Mouse (Mus musculus): ENCODE measurements around the gene Rnasel. TPM values are rescaled to one million over a fixed set of nuclear protein-coding genes. Genes with fewer than 3 reads are reported as not detected.
"Not testable (repeated sequence)": the region's sequence is repeated elsewhere in the genome, so short reads cannot be mapped to it uniquely, and the experiment has no call there.

Rnasel gene
- total RNA-seq, 2 experiments from 2014 or later, result 180 to 259 TPM

DNA sequence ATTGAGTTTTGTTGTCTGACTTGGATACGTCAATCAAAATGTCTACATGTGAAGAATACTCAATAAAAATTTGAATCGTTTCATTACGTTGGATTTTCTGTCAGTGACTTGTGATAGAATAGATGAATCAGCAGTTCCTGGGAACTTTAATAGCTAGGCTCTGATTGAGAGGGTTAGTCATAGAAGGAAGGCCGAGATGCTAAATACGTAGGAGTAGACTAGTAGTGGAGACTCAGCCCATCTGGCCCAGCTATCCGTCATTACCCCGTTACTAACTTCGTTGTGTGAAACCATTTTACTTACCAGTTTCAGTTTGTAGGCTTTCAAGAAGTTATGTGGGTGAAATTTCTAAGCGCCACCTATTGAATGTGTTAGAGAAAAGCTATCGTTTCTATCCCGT is 14.9 kb downstream of the Rnasel start:
- no peak for ATAC-seq (replicated peaks; ENCODE audit: low FRiP score, poor library complexity, severe bottlenecking)

- ATAC-seq (replicated peaks; ENCODE audit: low FRiP score, poor library complexity, severe bottlenecking), result no peak
Observed at GRCm38 (mm10) chr1:153766298-153766697, 17.1 kb downstream of the Rnasel start.

- no peak for ATAC-seq (replicated peaks; ENCODE audit: low FRiP score, poor library complexity, severe bottlenecking)
Observed at GRCm38 (mm10) chr1:153767281-153767680, 18.1 kb downstream of the Rnasel start.

DNA sequence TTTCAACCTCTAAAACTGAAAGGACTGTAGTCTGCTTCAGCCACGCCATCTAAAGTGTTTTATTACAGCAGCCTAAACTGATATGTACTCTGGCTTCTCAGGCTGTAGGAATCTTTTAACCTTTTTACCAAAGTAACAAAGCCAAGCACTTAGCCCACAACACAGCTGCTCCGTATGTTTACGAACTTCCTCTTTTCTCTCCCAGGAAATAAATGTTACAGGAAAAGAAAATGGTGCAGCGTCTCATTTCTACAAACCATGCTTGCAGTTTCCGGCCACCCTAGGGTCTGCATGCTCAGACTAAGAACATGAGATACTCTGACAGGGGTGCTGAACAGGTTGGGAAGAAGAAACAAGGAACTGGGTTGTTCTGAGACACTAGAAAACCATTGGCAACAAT is 19.2 kb downstream of the Rnasel start:
- ATAC-seq (replicated peaks; ENCODE audit: low FRiP score, poor library complexity, severe bottlenecking), result no peak

GRCm38 (mm10) chr1:153769571-153769970 is 20.3 kb downstream of the Rnasel start:
- ATAC-seq (replicated peaks; ENCODE audit: low FRiP score, poor library complexity, severe bottlenecking), result not testable (repeated sequence)

DNA sequence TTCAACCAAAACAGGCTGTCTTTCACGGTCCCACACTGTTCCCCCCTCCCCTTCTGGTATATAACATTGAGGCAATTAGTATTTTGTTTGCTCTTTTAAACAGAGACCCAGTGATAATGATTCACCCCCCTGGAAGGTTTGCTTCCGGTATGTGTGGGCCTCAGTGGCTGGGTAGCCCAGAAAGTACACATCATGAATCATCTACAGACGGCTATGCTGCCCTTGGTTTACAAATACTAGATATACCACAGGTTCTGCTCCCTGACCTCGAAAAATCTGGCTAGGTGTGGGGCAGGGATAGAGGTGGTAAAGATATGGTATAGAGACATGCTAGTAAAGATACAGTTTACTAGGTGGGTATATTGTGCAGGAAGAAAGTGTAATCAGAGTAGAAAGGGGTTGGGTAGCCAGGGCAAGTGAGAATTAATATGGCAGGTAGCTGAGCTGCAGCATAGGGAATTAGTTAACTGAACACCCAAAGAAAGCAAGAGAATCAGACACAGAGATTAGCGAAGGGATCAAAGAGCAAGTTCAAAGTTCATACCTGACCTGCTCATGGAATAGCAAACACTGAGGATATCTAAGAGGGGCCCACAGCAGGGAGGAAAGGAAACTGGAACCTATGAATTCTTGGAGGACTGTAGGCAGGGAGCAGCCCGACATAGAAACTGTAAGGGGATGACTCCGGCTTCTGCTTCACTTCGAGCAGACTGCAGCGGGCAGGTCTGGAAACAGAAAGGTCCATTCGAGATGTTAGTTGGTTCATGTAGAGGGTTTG is 21.0 kb downstream of the Rnasel start:
- no peak for ATAC-seq (replicated peaks; ENCODE audit: low FRiP score, poor library complexity, severe bottlenecking)

DNA sequence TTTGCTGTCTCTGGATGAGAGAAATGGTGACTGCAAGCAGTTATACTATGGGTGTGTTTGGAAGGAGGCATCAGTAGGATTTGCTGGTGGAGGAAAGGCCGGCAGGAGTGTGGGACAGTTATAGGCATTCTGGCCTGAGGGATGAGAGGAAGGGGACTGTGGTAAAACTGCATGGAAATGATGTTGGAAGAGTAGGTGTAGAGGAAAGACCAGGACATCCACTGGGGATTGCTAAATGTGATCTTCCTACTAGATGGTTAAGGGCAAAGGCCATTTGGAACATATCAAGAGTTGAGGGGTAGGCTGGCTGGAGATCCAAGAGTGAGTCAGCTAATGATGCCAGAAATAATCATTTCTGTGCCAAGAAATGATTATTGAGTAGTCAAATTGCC is 21.5 kb downstream of the Rnasel start:
- ATAC-seq (replicated peaks; ENCODE audit: low FRiP score, poor library complexity, severe bottlenecking), result no peak

GRCm38 (mm10) chr1:153775174-153775573 is 25.9 kb downstream of the Rnasel start:
- no peak for ATAC-seq (replicated peaks; ENCODE audit: low FRiP score, poor library complexity, severe bottlenecking)

DNA sequence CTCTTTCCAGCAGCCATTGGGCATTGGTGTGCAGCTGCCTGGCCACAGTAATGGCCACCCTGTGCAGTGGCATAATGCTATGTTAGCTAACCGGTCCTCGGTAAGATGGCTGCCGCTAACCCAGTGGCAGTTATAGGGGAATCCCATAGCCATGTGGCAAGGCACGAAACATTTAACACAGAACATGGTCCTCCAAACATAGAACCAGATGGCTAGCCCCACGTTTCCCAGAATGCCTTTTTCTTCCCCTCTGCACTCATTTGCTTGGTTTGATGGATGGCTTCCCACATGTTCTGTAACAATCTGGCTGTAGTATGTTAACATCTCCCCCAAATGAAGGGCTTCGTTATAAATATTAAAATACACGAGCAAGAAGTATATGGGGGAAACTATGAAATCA is 27.0 kb downstream of the Rnasel start:
- no peak for ATAC-seq (replicated peaks; ENCODE audit: low FRiP score, poor library complexity, severe bottlenecking)

- ATAC-seq (replicated peaks; ENCODE audit: low FRiP score, poor library complexity, severe bottlenecking), result no peak
Observed at GRCm38 (mm10) chr1:153778205-153778604, 29.0 kb downstream of the Rnasel start.

GRCm38 (mm10) chr1:153783339-153783738 is 34.1 kb downstream of the Rnasel start:
- ATAC-seq (replicated peaks; ENCODE audit: low FRiP score, poor library complexity, severe bottlenecking), result no peak

- ATAC-seq (replicated peaks; ENCODE audit: low FRiP score, poor library complexity, severe bottlenecking), result no peak
Observed at GRCm38 (mm10) chr1:153785608-153786007, 36.4 kb downstream of the Rnasel start.

DNA sequence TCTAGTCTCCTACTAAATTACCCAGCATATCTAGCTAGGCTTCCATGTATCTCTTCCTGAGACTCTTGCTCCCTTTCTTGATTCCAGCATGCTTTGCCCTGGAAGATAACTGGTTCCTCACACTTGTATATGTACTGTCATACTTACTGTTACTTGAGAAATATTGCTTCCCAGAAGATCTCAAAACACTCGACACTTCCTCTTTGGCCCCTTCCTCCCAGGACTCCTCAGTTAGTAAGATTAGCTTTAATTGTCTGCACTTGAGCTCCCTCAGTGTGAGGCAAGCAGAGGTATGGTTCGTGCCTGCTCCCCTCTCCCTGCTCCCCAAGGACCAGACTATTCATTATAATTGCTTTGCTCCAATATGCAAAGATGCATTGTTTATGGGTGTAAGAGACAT is 41.5 kb downstream of the Rnasel start:
- no peak for ATAC-seq (replicated peaks; ENCODE audit: low FRiP score, poor library complexity, severe bottlenecking)

- no peak for ATAC-seq (replicated peaks; ENCODE audit: low FRiP score, poor library complexity, severe bottlenecking)
Observed at GRCm38 (mm10) chr1:153794241-153794640, 45.0 kb downstream of the Rnasel start.

DNA sequence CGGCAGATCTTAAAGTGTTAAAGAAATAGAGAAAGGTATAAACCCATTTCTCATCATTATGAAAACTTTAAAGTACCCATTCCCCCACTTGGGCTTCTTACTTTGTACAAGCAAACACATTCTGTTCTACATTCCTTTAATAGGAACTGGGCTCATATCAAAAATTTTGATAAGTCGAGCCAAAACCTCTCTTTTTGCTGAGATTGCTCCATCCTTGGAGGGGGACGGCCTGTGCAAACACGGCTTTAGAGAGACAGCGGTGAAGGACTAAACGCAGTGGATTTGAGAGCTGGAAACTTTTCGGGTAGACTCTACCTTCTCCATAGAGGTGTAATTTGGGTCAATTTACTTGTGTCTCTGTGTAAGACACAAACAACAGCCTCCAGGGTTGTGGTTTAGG is 53.5 kb downstream of the Rnasel start:
- ATAC-seq (replicated peaks; ENCODE audit: low FRiP score, poor library complexity, severe bottlenecking), result no peak

- ATAC-seq (replicated peaks; ENCODE audit: low FRiP score, poor library complexity, severe bottlenecking), result no peak
Observed at GRCm38 (mm10) chr1:153803530-153803929, 54.3 kb downstream of the Rnasel start.

- ATAC-seq (replicated peaks; ENCODE audit: low FRiP score, poor library complexity, severe bottlenecking), result peak; percentile 49; the same call in 1 of the 2 replicates
Observed at GRCm38 (mm10) chr1:153807390-153807993, 58.3 kb downstream of the Rnasel start.

Other genes with a start within 250 kb of the Rnasel start
- 4.8 and 6.1 TPM in 2 replicates for gene Npl, start 199.4 kb upstream of the Rnasel start, total RNA-seq (2015; ENCODE audit: low replicate concordance)
- 1.2 and 1.8 TPM in 2 replicates for gene Npl, start 199.4 kb upstream of the Rnasel start, total RNA-seq (2017; ENCODE audit: low replicate concordance)
- not detected in 2 replicates for gene Rgs8, start 96.4 kb upstream of the Rnasel start, total RNA-seq (2015; ENCODE audit: low replicate concordance)
- gene Rgs8, start 96.4 kb upstream of the Rnasel start, total RNA-seq (2017; ENCODE audit: low replicate concordance), result not detected in 2 replicates
- not detected in 2 replicates for gene Rgs16, start 9.1 kb upstream of the Rnasel start, total RNA-seq (2015; ENCODE audit: low replicate concordance)
- 0.56 TPM in 1 of 2 replicates, not detected in the other for gene Rgs16, start 9.1 kb upstream of the Rnasel start, total RNA-seq (2017; ENCODE audit: low replicate concordance)
- gene Rgsl1, start 94.7 kb downstream of the Rnasel start, total RNA-seq (2015; ENCODE audit: low replicate concordance), result not detected in 2 replicates
- gene Rgsl1, start 94.7 kb downstream of the Rnasel start, total RNA-seq (2017; ENCODE audit: low replicate concordance), result not detected in 2 replicates
- gene Teddm1b, start 124.9 kb downstream of the Rnasel start, total RNA-seq (2015; ENCODE audit: low replicate concordance), result not detected in 2 replicates
- not detected in 2 replicates for gene Teddm1b, start 124.9 kb downstream of the Rnasel start, total RNA-seq (2017; ENCODE audit: low replicate concordance)
- not detected in 2 replicates for gene Teddm1a, start 142.3 kb downstream of the Rnasel start, total RNA-seq (2015; ENCODE audit: low replicate concordance)
- gene Teddm1a, start 142.3 kb downstream of the Rnasel start, total RNA-seq (2017; ENCODE audit: low replicate concordance), result not detected in 2 replicates
- gene Glul, start 150.5 kb downstream of the Rnasel start, total RNA-seq (2015; ENCODE audit: low replicate concordance), result 121 and 129 TPM in 2 replicates
- 206 and 340 TPM in 2 replicates for gene Glul, start 150.5 kb downstream of the Rnasel start, total RNA-seq (2017; ENCODE audit: low replicate concordance)
- 1.9 and 4.4 TPM in 2 replicates for gene Teddm2, start 150.8 kb downstream of the Rnasel start, total RNA-seq (2015; ENCODE audit: low replicate concordance)
- gene Teddm2, start 150.8 kb downstream of the Rnasel start, total RNA-seq (2017; ENCODE audit: low replicate concordance), result 1.4 and 4.6 TPM in 2 replicates